Mouse (Mus musculus) liver, embryonic 12.5 days (tissue): ENCODE results near the gene Wdr90. TPM values are rescaled to one million over a fixed set of nuclear protein-coding genes. Genes with fewer than 3 reads are reported as not detected.
A peak's percentile ranks its signal among the peaks of the same experiment; 100 is the strongest.
"Not testable (repeated sequence)": the region's sequence is repeated elsewhere in the genome, so short reads cannot be mapped to it uniquely, and the experiment has no call there.

ENCODE experiments used
- ATAC-seq: fragments of 200-750 bp; cut with Nextera tagmentation; 2 replicates; pipeline ENCODE4 v1.8.0; 2017; ENCODE audit warnings: moderate number of reproducible peaks, mild to moderate bottlenecking, moderate library complexity
- H3K27ac ChIP-seq: fragments of 300-500 bp; sonication (generic); 2 replicates; pipeline ENCODE4 v1.5.1; 2016; ENCODE audit warnings: mild to moderate bottlenecking
- H3K27me3 ChIP-seq: fragments of 300-500 bp; sonication (generic); replicated peaks from 2 replicates; pipeline ENCODE4 v1.6.1; 2016; ENCODE audit warnings: mild to moderate bottlenecking, moderate library complexity
- H3K36me3 ChIP-seq: fragments of 300-500 bp; sonication (generic); 2 replicates; pipeline ENCODE4 v1.6.1; 2016; ENCODE audit warnings: mild to moderate bottlenecking, moderate library complexity
- H3K4me1 ChIP-seq: fragments of 300-500 bp; sonication (generic); 2 replicates; pipeline ENCODE4 v1.6.1; 2016
- H3K4me2 ChIP-seq: fragments of 300-500 bp; sonication (generic); 2 replicates; pipeline ENCODE4 v1.6.1; 2016; ENCODE audit warnings: mild to moderate bottlenecking, moderate library complexity
- H3K4me3 ChIP-seq: fragments of 300-500 bp; sonication (generic); 2 replicates; pipeline ENCODE4 v1.5.1; 2016; ENCODE audit warnings: mild to moderate bottlenecking, moderate library complexity
- H3K9ac ChIP-seq: fragments of 300-500 bp; sonication (generic); 2 replicates; pipeline ENCODE4 v1.6.1; 2016; ENCODE audit warnings: mild to moderate bottlenecking, moderate library complexity
- H3K9me3 ChIP-seq: fragments of 300-500 bp; sonication (generic); replicated peaks from 2 replicates; pipeline ENCODE4 v1.6.1; 2016; ENCODE audit warnings: mild to moderate bottlenecking, moderate library complexity
- WGBS: fragments of 180-500 bp; shearing (Covaris S2); methylation state at CpG from one replicate; pipeline ENCODE4 v1.1.7; 2016; ENCODE audit not compliant: insufficient replicate concordance; 5-methylcytosine and 5-hydroxymethylcytosine counted together
- polyA plus RNA-seq: library from polyadenylated mRNA; unstranded; fragments of >200 nt; fragmentation: Nextera tagmentation; extraction: Ambion mirVana; gene quantifications from 2 replicates; pipeline ENCODE4 v1.2.1, GENCODE M21; 2016

Gene Wdr90
- polyA plus RNA-seq, 1 experiment from 2014 or later: 19.6 TPM

- Histone ChIP-seq H3K9ac (peak overlapping the region; percentile 78), H3K4me2 (peak overlapping the region; percentile 90), H3K36me3 (peaks cover 23% of the 10 kb centered on the region), H3K27ac (peak overlapping the region; percentile 92), H3K4me3 (peak overlapping the region; percentile 76), H3K4me1 (peaks cover 32% of the 10 kb centered on the region), H3K27me3 (no peaks in the 10 kb centered on the region), H3K9me3 (no peaks in the 10 kb centered on the region)
- WGBS: 2% methylated on average over 59 of the region's 59 CpGs
- ATAC-seq: peak; percentile 86
Observed at GRCm38 (mm10) chr17:25875171-25876136, 14.2 kb upstream of the Wdr90 start.

GRCm38 (mm10) chr17:25874721-25875170 lies 13.4 kb upstream of the Wdr90 start, which contains the start of gene Mettl26:
Mettl26 (plus strand) TSS chr17:25875074.
- Histone ChIP-seq H3K4me2 (peak within 1 kb of the TSS; percentile 90), H3K27ac (peak within 1 kb of the TSS; percentile 92), H3K9ac (peak within 1 kb of the TSS; percentile 78), H3K36me3 (peaks cover 22% of the 10 kb centered on the region), H3K4me1 (peaks cover 32% of the 10 kb centered on the region), H3K27me3 (no peaks in the 10 kb centered on the region), H3K4me3 (peak within 1 kb of the TSS; percentile 76), H3K9me3 (no peaks in the 10 kb centered on the region)
- peak; percentile 70 for ATAC-seq
- WGBS: under 1% methylated on average over 25 of the region's 25 CpGs

GRCm38 (mm10) chr17:25874148-25874720 lies 12.9 kb upstream of the Wdr90 start:
- Histone ChIP-seq H3K9me3 (no peaks in the 10 kb centered on the region), H3K27ac (peak overlapping the region; percentile 92), H3K36me3 (peaks cover 17% of the 10 kb centered on the region), H3K9ac (peak overlapping the region; percentile 78), H3K4me2 (peak overlapping the region; percentile 90), H3K4me3 (peak overlapping the region; percentile 76), H3K4me1 (peaks cover 32% of the 10 kb centered on the region), H3K27me3 (no peaks in the 10 kb centered on the region)
- 10% methylated on average over 14 of the region's 14 CpGs for WGBS
- no peak for ATAC-seq

- peaks cover 36% of the 10 kb centered on the region for H3K4me1 ChIP-seq
- H3K27me3 ChIP-seq: no peaks in the 10 kb centered on the region
- peak overlapping the region; percentile 78; the same call in 1 of the 2 replicates for H3K9ac ChIP-seq
- 69% methylated on average over 11 of the region's 11 CpGs for WGBS
- peak overlapping the region; percentile 76 for H3K4me3 ChIP-seq
- no peak for ATAC-seq
- no peaks in the 10 kb centered on the region for H3K9me3 ChIP-seq
- peaks cover 10% of the 10 kb centered on the region for H3K36me3 ChIP-seq
- peak overlapping the region; percentile 92; the same call in 1 of the 2 replicates for H3K27ac ChIP-seq
- peak overlapping the region; percentile 90 for H3K4me2 ChIP-seq
Observed at GRCm38 (mm10) chr17:25873405-25874147, 12.3 kb upstream of the Wdr90 start.

- peaks cover 45% of the 10 kb centered on the region for H3K4me1 ChIP-seq
- H3K4me3 ChIP-seq: no peak overlapping the region
- 75% methylated on average over 3 of the region's 3 CpGs for WGBS
- ATAC-seq: no peak
- H3K9ac ChIP-seq: no peak overlapping the region
- no peaks in the 10 kb centered on the region for H3K9me3 ChIP-seq
- no peaks in the 10 kb centered on the region for H3K27me3 ChIP-seq
- peaks cover 1% of the 10 kb centered on the region for H3K36me3 ChIP-seq
- no peak overlapping the region for H3K4me2 ChIP-seq
- no peak overlapping the region for H3K27ac ChIP-seq
Observed at GRCm38 (mm10) chr17:25872676-25873075, 11.4 kb upstream of the Wdr90 start.

- H3K27me3 ChIP-seq, H3K4me2 ChIP-seq, H3K27ac ChIP-seq, H3K4me3 ChIP-seq, ATAC-seq, H3K9me3 ChIP-seq, H3K36me3 ChIP-seq, H3K9ac ChIP-seq: not testable (repeated sequence)
- H3K4me1 ChIP-seq: peaks cover 45% of the 10 kb centered on the region
Observed at GRCm38 (mm10) chr17:25871566-25871965, 10.3 kb upstream of the Wdr90 start.

GRCm38 (mm10) chr17:25869954-25870353 lies 8.7 kb upstream of the Wdr90 start:
- no peaks in the 10 kb centered on the region for H3K9me3 ChIP-seq
- no peaks in the 10 kb centered on the region for H3K27me3 ChIP-seq
- no peak overlapping the region for H3K4me2 ChIP-seq
- no peak for ATAC-seq
- H3K9ac ChIP-seq: no peak overlapping the region
- peaks cover 49% of the 10 kb centered on the region for H3K4me1 ChIP-seq
- H3K36me3 ChIP-seq: peaks cover 16% of the 10 kb centered on the region
- no peak overlapping the region for H3K27ac ChIP-seq
- H3K4me3 ChIP-seq: no peak overlapping the region
- 70% methylated on average over 2 of the region's 2 CpGs for WGBS

GRCm38 (mm10) chr17:25869498-25869897 lies 8.2 kb upstream of the Wdr90 start:
- Histone ChIP-seq H3K4me2 (no peak overlapping the region), H3K36me3 (peaks cover 21% of the 10 kb centered on the region), H3K9me3 (no peaks in the 10 kb centered on the region), H3K9ac (no peak overlapping the region), H3K4me1 (peaks cover 48% of the 10 kb centered on the region), H3K27ac (no peak overlapping the region), H3K4me3 (no peak overlapping the region), H3K27me3 (no peaks in the 10 kb centered on the region)
- no peak for ATAC-seq
- WGBS: 81% methylated on average over 8 of the region's 8 CpGs

GRCm38 (mm10) chr17:25868601-25869191 lies 7.4 kb upstream of the Wdr90 start, which contains the start of gene Mcrip2:
Mcrip2 (minus strand) TSS chr17:25868764.
- 0% methylated on average over 24 of the region's 24 CpGs for WGBS
- Histone ChIP-seq H3K4me3 (peak within 1 kb of the TSS; percentile 71), H3K27ac (peak within 1 kb of the TSS; percentile 74), H3K4me1 (peaks cover 40% of the 10 kb centered on the region), H3K9ac (peak within 1 kb of the TSS; percentile 76), H3K4me2 (peak within 1 kb of the TSS; percentile 92), H3K9me3 (no peaks in the 10 kb centered on the region), H3K36me3 (peaks cover 29% of the 10 kb centered on the region), H3K27me3 (no peaks in the 10 kb centered on the region)
- peak; percentile 72 for ATAC-seq

- Histone ChIP-seq H3K9me3 (no peaks in the 10 kb centered on the region), H3K9ac (peak overlapping the region; percentile 76), H3K4me1 (peaks cover 40% of the 10 kb centered on the region), H3K27me3 (no peaks in the 10 kb centered on the region), H3K36me3 (peaks cover 33% of the 10 kb centered on the region), H3K4me3 (peak overlapping the region; percentile 71), H3K27ac (peak overlapping the region; percentile 74), H3K4me2 (peak overlapping the region; percentile 92)
- ATAC-seq: peak; percentile 59
- 1% methylated on average over 42 of the region's 42 CpGs for WGBS
Observed at GRCm38 (mm10) chr17:25867836-25868600, 6.7 kb upstream of the Wdr90 start.

- ATAC-seq: peak; percentile 57
- 2% methylated on average over 7 of the region's 7 CpGs for WGBS
- Histone ChIP-seq H3K9me3 (no peaks in the 10 kb centered on the region), H3K4me3 (peak overlapping the region; percentile 71), H3K4me1 (peaks cover 42% of the 10 kb centered on the region), H3K27ac (peak overlapping the region; percentile 74), H3K27me3 (no peaks in the 10 kb centered on the region), H3K9ac (peak overlapping the region; percentile 76), H3K36me3 (peaks cover 35% of the 10 kb centered on the region), H3K4me2 (peak overlapping the region; percentile 92)
Observed at GRCm38 (mm10) chr17:25867509-25867835, 6.2 kb upstream of the Wdr90 start.
